Mouse (Mus musculus): Measurements from ENCODE around the gene Depp1.

- no peak for TF ChIP-seq CTCF (IDR thresholded peaks at IDR 0.05; ENCODE audit: low read depth, low read length)
- TF ChIP-seq EP300 (IDR thresholded peaks at IDR 0.05; ENCODE audit: insufficient read depth, low read depth, low read length): no peak
- TF ChIP-seq POLR2A (IDR thresholded peaks at IDR 0.05; ENCODE audit: insufficient read depth, low read length): no peak
Observed at GRCm38 (mm10) chr6:116676355-116676913, 26.0 kb downstream of the Depp1 start.

Measured in ES-Bruce4 (cell line).